Mouse (Mus musculus) cerebellum, postnatal 25 days (tissue): ENCODE results near the gene Samt1.
A peak's percentile ranks its signal among the peaks of the same experiment; 100 is the strongest.
"Not testable (repeated sequence)": the region's sequence is repeated elsewhere in the genome, so short reads cannot be mapped to it uniquely, and the experiment has no call there.

Source experiments
- DNase-seq, 2 experiments: peaks; one replicate each; pipeline ENCODE4 v3.0.0; 2021; ENCODE audit warnings: mixed read lengths in 2 of 2

The Samt1 gene

GRCm38 (mm10) chrX:154012540-154012939 is at the start of gene Samt1:
Samt1 (minus strand) TSS chrX:154012640.
- not testable (repeated sequence) for DNase-seq

- DNase-seq: not testable (repeated sequence)
Observed at GRCm38 (mm10) chrX:154054939-154055338, 42.5 kb upstream of the Samt1 start, which contains the start of gene Gm10057. Gm10057 (minus strand) TSS chrX:154055039.

- DNase-seq: not testable (repeated sequence)
Observed at GRCm38 (mm10) chrX:154033727-154034126, 21.3 kb upstream of the Samt1 start, which contains the start of gene 4921511M17Rik. 4921511M17Rik (minus strand) TSS chrX:154033827.

GRCm38 (mm10) chrX:153976914-153977313 is 35.5 kb downstream of the Samt1 start:
- DNase-seq: not testable (repeated sequence)

- DNase-seq: not testable (repeated sequence)
Observed at GRCm38 (mm10) chrX:153976467-153976866, 36.0 kb downstream of the Samt1 start.

- peak in 1 of 2 experiments; percentile 3 for DNase-seq
Observed at GRCm38 (mm10) chrX:153974450-153974849, 38.0 kb downstream of the Samt1 start.

- DNase-seq: not testable (repeated sequence)
Observed at GRCm38 (mm10) chrX:153952866-153953265, 59.6 kb downstream of the Samt1 start.
